Mouse (Mus musculus) lung, adult 18-20 months (tissue): ENCODE measurements around the gene Tnpo2.

Experiments used
- DNase-seq, 2 experiments: peaks; one replicate each; pipeline ENCODE4 v3.0.0; 2022; ENCODE audit warnings: mixed read lengths in 2 of 2

Tnpo2 gene

DNA sequence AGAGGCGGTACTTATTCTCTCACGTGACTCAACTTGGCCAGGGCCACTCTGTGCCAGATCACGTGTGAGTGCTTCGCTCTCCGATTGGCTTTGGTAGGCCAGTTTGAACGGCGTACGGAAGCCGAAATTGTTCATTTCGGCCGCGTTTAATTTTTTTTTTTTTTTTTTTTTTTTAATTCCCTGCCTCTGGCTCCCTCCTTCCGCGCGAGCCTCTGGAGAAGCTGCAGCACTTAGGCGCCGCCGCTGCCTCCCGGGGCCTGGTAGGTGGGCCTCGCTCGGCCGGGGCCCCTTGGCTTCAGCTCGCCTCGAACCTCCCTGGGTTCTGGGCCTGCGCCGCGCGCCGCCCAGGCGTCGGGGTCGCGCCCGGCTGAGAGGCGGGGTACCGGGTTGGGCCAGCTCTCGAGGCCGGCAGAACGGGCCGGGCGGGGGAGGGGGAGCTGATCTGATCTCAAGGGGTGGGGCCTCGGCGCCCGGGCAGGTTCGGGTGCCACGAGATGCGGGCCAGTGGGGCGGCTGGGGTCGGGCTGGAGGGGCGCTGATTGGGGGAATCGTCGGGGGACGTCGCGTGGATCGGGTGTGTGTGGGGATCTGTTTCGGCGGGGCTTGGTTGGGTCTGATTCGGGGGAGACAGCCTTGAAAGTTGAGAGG is at the start of gene Tnpo2:
TSS of gene Tnpo2 (plus strand) at position 198 of the 648 bp plus-strand sequence.
- peak; percentile 94 to 96 for DNase-seq

- no peak for DNase-seq
Measured at GRCm38 (mm10) chr8:84987388-84987787, 49.3 kb upstream of the Tnpo2 start.

- DNase-seq = no peak
Measured at GRCm38 (mm10) chr8:84987903-84988302, 48.8 kb upstream of the Tnpo2 start.

- peak; percentile 75 to 84 for DNase-seq
Measured at GRCm38 (mm10) chr8:84989311-84989731, 47.4 kb upstream of the Tnpo2 start.

DNA sequence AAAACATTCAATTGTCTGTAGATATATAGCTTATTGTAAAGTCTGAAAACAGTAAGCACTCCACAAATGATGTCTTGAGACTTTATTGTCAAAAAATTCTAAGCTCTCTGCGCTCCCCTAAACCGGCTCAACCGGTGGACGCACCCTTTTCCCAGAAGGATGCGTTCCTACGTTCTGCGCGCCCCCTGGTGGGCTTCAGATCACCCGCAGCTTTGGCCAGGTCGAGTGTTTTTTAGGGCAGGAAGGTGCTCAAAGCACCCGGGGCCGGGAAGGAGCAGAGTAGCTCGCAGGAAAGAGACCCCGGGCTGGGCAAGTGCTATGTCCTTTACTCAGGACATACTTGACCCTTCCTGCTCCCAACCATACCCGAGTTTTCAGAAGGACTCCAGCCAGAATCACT is 46.9 kb upstream of the Tnpo2 start:
- DNase-seq = peak; percentile 95 to 96

GRCm38 (mm10) chr8:84990349-84990748 is 46.4 kb upstream of the Tnpo2 start, which contains the start of gene Hook2:
Gene Hook2 (plus strand): TSS chr8:84990603.
- DNase-seq = peak; percentile 98 to 99

DNA sequence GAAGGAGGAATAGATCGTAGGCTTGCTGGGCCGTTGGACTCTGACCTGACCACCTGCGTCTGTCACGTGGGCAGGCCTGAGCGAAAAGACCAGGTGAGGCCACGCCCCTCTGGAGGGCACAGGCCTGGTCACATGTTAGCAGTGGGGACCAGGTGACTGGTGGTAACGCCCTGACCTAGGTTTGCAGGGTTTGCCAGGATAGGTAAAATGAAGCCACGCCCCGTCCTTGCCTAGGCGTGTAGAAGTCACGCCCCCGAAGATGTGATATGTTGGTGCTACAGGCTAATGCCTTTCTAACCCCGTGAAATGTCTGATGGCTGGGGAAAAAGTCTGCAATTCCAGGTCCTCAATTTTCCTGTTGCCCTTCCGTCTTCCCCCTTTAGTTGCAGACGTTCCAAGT is 45.9 kb upstream of the Tnpo2 start:
- peak; percentile 89 to 93 for DNase-seq

DNA sequence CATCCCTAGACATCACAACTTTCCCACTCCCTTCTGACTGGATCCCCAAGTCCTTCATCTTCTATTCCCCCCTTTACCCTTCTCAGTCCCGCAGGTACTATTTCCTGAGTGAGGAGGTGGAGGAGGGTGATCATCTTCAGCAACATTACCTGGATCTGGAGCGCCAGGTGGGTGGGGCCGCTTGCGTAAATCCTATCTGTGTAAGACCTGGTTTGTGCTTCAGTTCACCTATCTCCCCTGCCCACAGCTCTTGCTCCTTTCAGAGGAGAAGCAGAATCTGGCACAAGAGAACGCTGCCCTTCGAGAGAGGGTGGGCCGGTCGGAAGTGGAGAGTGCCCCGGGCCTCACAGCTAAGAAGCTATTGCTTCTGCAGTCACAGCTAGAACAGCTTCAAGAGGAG is 42.3 kb upstream of the Tnpo2 start:
- no peak for DNase-seq

- no peak for DNase-seq
Measured at GRCm38 (mm10) chr8:84995680-84996079, 41.0 kb upstream of the Tnpo2 start.

DNA sequence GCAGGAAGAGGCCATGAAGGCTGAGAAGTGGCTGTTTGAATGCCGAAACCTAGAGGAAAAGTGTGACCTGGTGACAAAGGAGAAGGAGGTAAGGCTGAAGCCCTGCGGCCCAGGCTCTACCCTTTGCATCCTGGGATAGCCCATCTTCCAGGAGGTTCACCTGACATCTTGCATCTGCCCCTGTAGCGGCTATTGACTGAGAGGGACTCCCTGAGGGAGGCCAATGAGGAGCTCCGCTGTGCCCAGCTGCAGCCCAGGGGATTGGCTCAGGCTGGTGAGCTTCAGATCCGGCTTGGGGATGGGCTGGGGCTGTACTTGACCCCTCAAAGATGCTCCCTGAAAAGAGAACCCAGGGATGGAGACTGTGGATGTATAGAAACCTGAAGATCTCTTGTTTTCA is 39.7 kb upstream of the Tnpo2 start:
- no peak for DNase-seq

DNA sequence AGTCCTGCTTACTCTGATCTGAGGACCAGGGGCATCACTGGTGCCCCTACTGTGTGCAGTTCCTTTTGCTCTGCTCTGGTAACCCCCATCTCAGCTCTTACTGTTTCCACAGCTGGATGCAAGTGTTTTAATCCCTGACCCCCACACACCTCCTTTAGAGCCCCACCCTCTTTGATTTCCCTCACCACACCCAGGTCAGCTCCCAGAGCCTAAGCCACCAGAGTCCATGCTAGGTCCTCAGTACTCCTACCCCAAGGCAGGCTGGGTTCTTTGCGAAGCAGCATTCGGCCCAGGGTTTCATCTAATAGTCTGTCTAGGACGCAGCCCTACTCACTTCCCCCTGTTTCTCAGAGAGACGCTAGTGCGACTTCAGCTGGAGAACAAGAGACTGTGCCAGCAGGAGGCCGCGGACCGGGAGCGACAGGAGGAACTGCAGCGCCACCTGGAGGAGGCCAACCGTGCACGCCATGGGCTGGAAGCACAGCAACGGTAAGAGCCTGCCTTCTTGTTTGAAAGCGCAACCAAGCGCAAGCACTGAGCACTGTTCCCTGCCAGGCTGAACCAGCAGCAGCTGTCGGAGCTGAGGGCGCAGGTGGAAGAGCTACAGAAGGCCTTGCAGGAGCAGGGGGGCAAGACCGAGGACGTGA is 38.9 kb upstream of the Tnpo2 start:
- DNase-seq = peak; percentile 87 to 91

- peak in 1 of 2 experiments; percentile 47 for DNase-seq
Measured at GRCm38 (mm10) chr8:85007686-85008085, 29.0 kb upstream of the Tnpo2 start.

DNA sequence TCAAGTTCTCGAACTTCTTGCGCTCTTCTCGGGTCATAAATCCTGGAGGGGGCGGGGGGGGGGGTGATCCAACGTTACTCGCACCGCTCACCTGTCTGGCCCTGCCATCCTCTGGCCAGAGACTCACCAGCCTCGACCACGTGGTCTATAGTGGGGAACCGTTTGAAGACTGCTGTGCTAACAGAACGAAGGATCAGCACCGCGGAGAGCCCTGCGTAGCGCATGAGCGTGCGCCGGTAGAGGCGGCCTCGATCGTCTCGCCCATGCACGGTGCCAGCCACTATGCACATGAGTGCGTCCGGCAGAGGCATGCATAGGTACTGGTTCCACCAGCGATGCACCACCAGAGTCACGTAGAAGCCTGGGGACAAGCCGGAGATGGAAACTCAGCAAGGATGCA is 25.5 kb upstream of the Tnpo2 start:
- no peak for DNase-seq

GRCm38 (mm10) chr8:85013230-85013840 is 23.4 kb upstream of the Tnpo2 start:
- DNase-seq = peak; percentile 74 to 80

- DNase-seq = no peak
Measured at GRCm38 (mm10) chr8:85014431-85014830, 22.3 kb upstream of the Tnpo2 start, which contains the start of gene Best2. Gene Best2 (minus strand): TSS chr8:85014531.

DNA sequence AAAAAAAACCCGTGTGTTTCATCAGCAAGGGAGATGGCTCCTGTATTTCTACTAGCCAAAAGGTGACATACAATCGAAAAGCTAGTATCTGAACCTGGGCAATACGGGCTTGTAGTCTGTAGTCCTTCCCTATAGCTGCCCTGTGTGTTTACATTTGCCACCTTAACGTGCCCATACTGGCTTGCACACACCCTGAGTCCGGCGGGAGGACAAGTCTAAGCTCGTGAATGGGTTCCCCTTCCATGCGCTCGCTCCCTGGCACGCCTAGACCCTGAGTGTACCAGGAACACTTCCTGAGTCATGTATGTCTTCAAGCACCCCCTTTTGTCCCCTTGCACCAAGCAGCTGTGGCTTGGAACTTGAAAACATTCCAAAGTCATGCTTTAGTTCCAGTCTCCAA is 20.0 kb upstream of the Tnpo2 start:
- DNase-seq = no peak

DNA sequence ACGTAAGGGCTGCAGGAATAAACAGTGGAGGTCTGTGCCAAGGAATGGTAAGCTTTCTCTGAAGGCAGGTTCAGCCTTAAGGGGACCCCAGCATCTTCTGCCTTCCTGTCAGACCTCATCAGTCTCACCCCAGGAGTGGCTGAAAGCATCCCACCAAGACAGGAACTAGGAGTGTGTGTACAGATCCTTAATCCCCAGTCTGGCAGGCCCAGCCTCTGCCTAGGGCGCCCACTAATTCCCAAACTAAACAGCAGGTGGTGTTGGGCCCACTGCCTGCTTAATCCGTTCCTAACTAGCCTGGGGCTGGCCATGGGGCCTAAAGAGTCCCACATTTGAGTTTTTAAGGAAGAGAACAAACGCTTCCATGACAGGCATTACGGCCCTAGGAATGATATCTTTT is 19.5 kb upstream of the Tnpo2 start:
- no peak for DNase-seq

- DNase-seq = no peak
Measured at GRCm38 (mm10) chr8:85021514-85022055, 15.1 kb upstream of the Tnpo2 start.

GRCm38 (mm10) chr8:85023846-85024245 is 12.9 kb upstream of the Tnpo2 start:
- no peak for DNase-seq

DNA sequence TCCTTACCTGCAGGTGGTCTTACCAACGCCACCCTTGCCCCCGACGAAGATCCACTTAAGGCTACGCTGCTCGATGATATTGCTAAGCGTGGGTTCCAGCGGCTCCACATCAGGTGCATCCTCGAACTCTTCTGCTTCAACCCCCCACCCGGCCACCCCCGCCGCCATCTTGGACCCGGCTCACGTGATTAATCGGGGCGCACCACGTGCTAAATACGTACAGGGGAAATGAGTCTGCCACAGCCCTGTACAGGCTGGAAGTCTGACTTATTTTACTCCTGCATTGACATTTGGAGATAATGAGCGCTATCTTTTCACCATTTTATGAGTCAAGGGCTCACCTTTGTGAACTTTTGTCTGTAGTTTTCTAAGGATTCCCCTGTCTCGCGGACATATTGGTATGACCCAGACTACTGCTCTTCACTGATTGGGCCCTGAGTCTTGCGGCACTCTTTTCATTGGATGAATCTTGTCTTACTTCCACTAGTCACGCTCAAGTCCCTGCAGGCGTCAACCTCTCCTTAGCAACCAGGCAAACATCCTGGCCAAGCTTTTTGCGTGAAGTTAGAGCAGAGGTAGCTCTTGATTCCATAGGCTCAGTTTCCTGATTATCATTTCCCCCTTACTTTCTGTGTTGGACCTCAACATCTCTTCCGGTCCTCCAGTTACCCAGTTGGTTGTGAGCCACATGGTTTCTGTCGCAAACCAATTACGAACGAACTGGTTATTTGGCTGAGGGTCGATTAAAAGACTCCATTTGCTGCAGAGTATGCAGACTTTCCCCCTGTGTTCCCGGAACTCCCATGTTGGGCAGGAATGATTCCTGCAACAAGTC is 11.4 kb upstream of the Tnpo2 start, which contains the start of gene Asna1:
TSS of gene Asna1 (minus strand) at position 184 of the 835 bp plus-strand sequence.
- DNase-seq = peak; percentile 86 to 90

DNA sequence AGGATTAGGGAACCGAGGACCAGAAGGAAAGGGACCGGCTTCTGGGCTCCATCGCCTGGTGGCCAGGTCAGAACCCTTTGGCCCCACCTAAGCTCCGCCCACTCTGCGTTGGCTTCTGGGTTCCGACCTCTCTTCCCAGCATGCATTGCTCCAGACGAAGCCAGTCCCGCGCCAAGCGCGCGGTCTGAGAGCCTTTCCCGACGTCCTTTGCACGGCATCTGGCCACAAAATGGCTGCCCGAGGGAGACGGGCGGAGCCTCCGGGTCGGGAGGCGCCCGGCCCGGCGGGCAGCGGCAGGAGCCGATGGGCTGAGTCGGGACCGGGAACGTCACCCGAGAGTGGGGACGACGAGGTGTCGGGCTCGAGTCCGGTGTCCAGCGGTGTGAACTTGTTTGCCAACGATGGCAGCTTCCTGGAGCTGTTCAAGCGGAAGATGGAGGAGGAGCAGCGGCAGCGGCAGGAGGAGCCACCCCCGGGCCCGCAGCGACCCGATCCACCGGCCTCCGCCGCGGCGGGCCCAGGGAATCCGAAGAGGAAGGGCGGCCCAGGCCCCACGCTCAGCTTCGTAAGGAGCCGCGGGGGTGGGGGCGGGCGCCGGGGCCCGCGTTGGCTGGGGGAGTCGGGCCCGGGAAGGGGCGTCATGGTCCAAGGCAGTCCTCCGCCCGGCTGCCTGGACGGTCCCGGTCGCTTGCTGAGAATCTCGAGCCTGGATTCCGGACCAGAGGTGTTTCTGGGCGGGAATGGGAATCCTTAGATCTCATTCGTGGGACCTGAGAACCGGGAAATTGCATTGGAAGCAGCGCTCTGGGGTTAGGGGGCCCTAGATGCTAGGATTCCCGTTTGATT is 9.8 kb upstream of the Tnpo2 start, which contains the start of gene Trir:
TSS of gene Trir (plus strand) at position 154 of the 846 bp plus-strand sequence.
- DNase-seq = peak; percentile 98

DNA sequence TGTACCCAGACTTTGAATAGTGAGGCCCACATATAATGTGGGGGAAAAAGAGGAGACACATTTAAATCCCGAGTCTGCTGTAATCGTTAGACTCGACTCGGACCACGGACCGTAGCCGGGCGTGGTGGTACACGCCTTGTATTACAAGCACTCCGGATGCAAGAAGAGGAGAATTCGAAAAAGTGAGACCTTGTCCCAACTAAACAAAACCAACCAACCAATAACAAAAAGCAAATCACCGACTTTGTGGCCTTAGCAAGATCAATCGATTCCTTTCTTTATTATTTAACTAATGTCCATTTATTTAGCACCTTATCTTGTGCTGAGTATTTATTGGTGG is 9.2 kb upstream of the Tnpo2 start:
- DNase-seq = no peak
